Mouse (Mus musculus) liver, embryonic 14.5 days (tissue): ENCODE measurements at regions not wholly inside any gene's neighbourhood (a gene's known extent, or its start where the extent isn't known, plus 50 kb on each side); places are given as distances from the start of the nearest gene placed in this dataset.

Experiments
- CTCF ChIP-seq: IDR thresholded peaks from 2 replicates; pipeline ENCODE4 v1.5.1; 2016; ENCODE audit warnings: antibody characterized with exemption, low read depth, control low read depth
- EP300 ChIP-seq: IDR thresholded peaks from 2 replicates; pipeline ENCODE4 v1.6.1; 2016; ENCODE audit warnings: antibody characterized with exemption, low read depth

GRCm38 (mm10) chr1:194363129-194363768 is 254.8 kb upstream of the Plxna2 start:
- TF ChIP-seq CTCF (no peak), EP300 (no peak)
